Mouse (Mus musculus) CH12.LX (cell line): ENCODE measurements around the gene Atf4. TPM values are rescaled to one million over a fixed set of nuclear protein-coding genes. Genes with fewer than 3 reads are reported as not detected.

ENCODE experiments used
- DNase-seq: peaks from one replicate; pipeline ENCODE4 v3.0.0-alpha.2; 2013; ENCODE audit errors: extremely low read depth
- H3K27ac ChIP-seq: 2 replicates; pipeline ENCODE4 v1.5.1; 2012; ENCODE audit warnings: low read depth, mild to moderate bottlenecking, control low read depth, moderate library complexity; ENCODE audit not compliant: insufficient read depth
- H3K27me3 ChIP-seq: replicated peaks from 2 replicates; pipeline ENCODE3; 2012; ENCODE audit warnings: inconsistent platforms
- H3K36me3 ChIP-seq, 2 experiments: replicated peaks in 1 of 2; 2 replicates each; pipeline versions ENCODE3 to v1.6.1; 2012; ENCODE audit warnings: inconsistent platforms in 1 of 2, low read length in 1 of 2, mild to moderate bottlenecking in 1 of 2, mixed read lengths in 1 of 2, moderate library complexity in 1 of 2; ENCODE audit not compliant: control insufficient read depth in 1 of 2, insufficient read depth in 1 of 2
- H3K4me1 ChIP-seq, 2 experiments: 2 replicates each; pipeline ENCODE4 v1.6.1; 2012; ENCODE audit warnings: inconsistent platforms in 1 of 2, moderate library complexity in 1 of 2; ENCODE audit not compliant: insufficient read depth in 2 of 2, control insufficient read depth in 1 of 2
- H3K4me2 ChIP-seq: 2 replicates; pipeline ENCODE4 v1.6.1; 2012; ENCODE audit warnings: low read depth, mild to moderate bottlenecking, control low read depth; ENCODE audit not compliant: poor library complexity, insufficient read depth, severe bottlenecking
- H3K4me3 ChIP-seq, 3 experiments: fragments of 150-350 bp in 1 of 3; sonication (generic) in 1 of 3; replicated peaks in 1 of 3; 2 replicates each; pipeline versions ENCODE3 to v1.5.1; 2011 to 2012; ENCODE audit warnings: low read depth in 2 of 3, low read length in 2 of 3, mild to moderate bottlenecking in 2 of 3, moderate library complexity in 2 of 3, control low read depth in 1 of 3, improper control_type of control experiment in 1 of 3, inconsistent platforms in 1 of 3, mixed read lengths in 1 of 3; ENCODE audit not compliant: poor library complexity in 1 of 3
- H3K79me2 ChIP-seq: replicated peaks from 2 replicates; pipeline ENCODE4 v1.6.1; 2012; ENCODE audit warnings: mild to moderate bottlenecking, moderate library complexity; ENCODE audit not compliant: control insufficient read depth, poor library complexity, insufficient read depth, severe bottlenecking; ENCODE audit errors: extremely low read depth
- H3K9ac ChIP-seq: 2 replicates; pipeline ENCODE4 v1.6.1; 2012; ENCODE audit warnings: low read depth, mild to moderate bottlenecking, control low read depth, moderate library complexity; ENCODE audit not compliant: insufficient read depth
- H3K9me3 ChIP-seq: replicated peaks from 2 replicates; pipeline ENCODE3; 2012; ENCODE audit warnings: low read length, inconsistent platforms, mixed read lengths
- CHD1 ChIP-seq: IDR thresholded peaks from 2 replicates; pipeline ENCODE4 v1.6.1; 2012; ENCODE audit warnings: low read depth, low read length, improper control_type of control experiment, inconsistent platforms
- CHD2 ChIP-seq: IDR thresholded peaks from 2 replicates; pipeline ENCODE4 v1.6.1; 2011; ENCODE audit warnings: low read length, improper control_type of control experiment
- CTCF ChIP-seq, 2 experiments: IDR thresholded peaks in 1 of 2; conservative IDR thresholded peaks in 1 of 2; 2 replicates each; pipeline ENCODE4 v1.5.1; 2011 to 2012; ENCODE audit warnings: low read depth in 2 of 2, low read length in 2 of 2, improper control_type of control experiment in 1 of 2, inconsistent platforms in 1 of 2, mild to moderate bottlenecking in 1 of 2, moderate library complexity in 1 of 2
- E2F4 ChIP-seq: IDR thresholded peaks from 2 replicates; pipeline ENCODE4 v1.6.1; 2011; ENCODE audit warnings: low read depth, low read length, improper control_type of control experiment; ENCODE audit not compliant: insufficient replicate concordance
- ELF1 ChIP-seq: IDR thresholded peaks from 2 replicates; pipeline ENCODE4 v1.6.1; 2014; ENCODE audit warnings: low read depth, mild to moderate bottlenecking, inconsistent platforms, low read length, improper control_type of control experiment
- GABPA ChIP-seq: IDR thresholded peaks from 2 replicates; pipeline ENCODE4 v1.6.1; 2012; ENCODE audit warnings: low read depth, low read length, improper control_type of control experiment, inconsistent platforms; ENCODE audit not compliant: insufficient replicate concordance
- HCFC1 ChIP-seq: IDR thresholded peaks from 2 replicates; pipeline ENCODE4 v1.6.1; 2012; ENCODE audit warnings: low read depth, mild to moderate bottlenecking, inconsistent platforms, low read length, improper control_type of control experiment
- IRF4 ChIP-seq: IDR thresholded peaks from 2 replicates; pipeline ENCODE4 v1.6.1; 2014; ENCODE audit warnings: low read depth, mild to moderate bottlenecking, inconsistent platforms, low read length, improper control_type of control experiment
- JUND ChIP-seq: conservative IDR thresholded peaks from 2 replicates; pipeline ENCODE4 v1.6.1; 2011; ENCODE audit warnings: low read depth, low read length, improper control_type of control experiment
- KAT2A ChIP-seq: IDR thresholded peaks from 2 replicates; pipeline ENCODE4 v1.6.1; 2012; ENCODE audit warnings: low read length, improper control_type of control experiment, inconsistent platforms; ENCODE audit not compliant: insufficient replicate concordance
- MAZ ChIP-seq: IDR thresholded peaks from 2 replicates; pipeline ENCODE4 v1.6.1; 2012; ENCODE audit warnings: low read depth, mild to moderate bottlenecking, inconsistent platforms, low read length, improper control_type of control experiment, moderate library complexity
- MYC ChIP-seq: IDR thresholded peaks from 2 replicates; pipeline ENCODE4 v1.6.1; 2011; ENCODE audit warnings: low read depth, mild to moderate bottlenecking, improper control_type of control experiment, low read length
- NELFE ChIP-seq: IDR thresholded peaks from 2 replicates; pipeline ENCODE4 v1.6.1; 2011; ENCODE audit warnings: low read depth, low read length, improper control_type of control experiment
- PAX5 ChIP-seq: IDR thresholded peaks from 2 replicates; pipeline ENCODE4 v1.6.1; 2012; ENCODE audit warnings: low read length, inconsistent platforms, mixed read lengths
- POLR2AphosphoS2 ChIP-seq: IDR thresholded peaks from 2 replicates; pipeline ENCODE4 v1.6.1; 2011; ENCODE audit warnings: low read depth, low read length, improper control_type of control experiment
- RAD21 ChIP-seq: IDR thresholded peaks from 2 replicates; pipeline ENCODE4 v1.6.1; 2011; ENCODE audit warnings: low read depth, mild to moderate bottlenecking, low read length, improper control_type of control experiment, moderate library complexity
- RCOR1 ChIP-seq: conservative IDR thresholded peaks from 2 replicates; pipeline ENCODE4 v1.6.1; 2012; ENCODE audit warnings: low read depth, mild to moderate bottlenecking, inconsistent platforms, low read length, improper control_type of control experiment
- SIN3A ChIP-seq: IDR thresholded peaks from 2 replicates; pipeline ENCODE4 v1.6.1; 2012; ENCODE audit warnings: low read length, improper control_type of control experiment, inconsistent platforms
- SMC3 ChIP-seq: IDR thresholded peaks from 2 replicates; pipeline ENCODE4 v1.6.1; 2011; ENCODE audit warnings: low read depth, low read length, improper control_type of control experiment
- TCF12 ChIP-seq: IDR thresholded peaks from 2 replicates; pipeline ENCODE4 v1.6.1; 2014; ENCODE audit warnings: low read depth, mild to moderate bottlenecking, inconsistent platforms, low read length, improper control_type of control experiment
- UBTF ChIP-seq: IDR thresholded peaks from 2 replicates; pipeline ENCODE4 v1.6.1; 2012; ENCODE audit warnings: low read depth, mild to moderate bottlenecking, inconsistent platforms, low read length, improper control_type of control experiment, moderate library complexity
- USF1 ChIP-seq: IDR thresholded peaks from 2 replicates; pipeline ENCODE4 v1.6.1; 2014; ENCODE audit warnings: low read depth, mild to moderate bottlenecking, inconsistent platforms, low read length, improper control_type of control experiment
- USF2 ChIP-seq: conservative IDR thresholded peaks from 2 replicates; pipeline ENCODE4 v1.6.1; 2011; ENCODE audit warnings: low read depth, low read length, improper control_type of control experiment
- ZC3H11A ChIP-seq: IDR thresholded peaks from 2 replicates; pipeline ENCODE4 v1.6.1; 2012; ENCODE audit warnings: low read depth, mild to moderate bottlenecking, inconsistent platforms, low read length, improper control_type of control experiment
- ZKSCAN1 ChIP-seq: IDR thresholded peaks from 2 replicates; pipeline ENCODE4 v1.6.1; 2012; ENCODE audit warnings: low read depth, inconsistent platforms, low read length, improper control_type of control experiment, borderline replicate concordance
- dilution Hi-C: fragments of 300-500 bp; cut with MboI; formaldehyde crosslinking; loops from 2 replicates; pipeline ENCODE4 v1.14.3; 2020; ENCODE audit warnings: low sequenced_read_pairs; ENCODE audit not compliant: extremely low pct_unique_long_range_greater_than_20kb, extremely low pct_ligation_motif_present
- in situ Hi-C: fragments of 300-500 bp; cut with MboI; formaldehyde crosslinking; loops from 3 replicates; pipeline ENCODE4 v1.14.3; 2019; ENCODE audit warnings: low sequenced_read_pairs, low pct_ligation_motif_present, low pct_unique_long_range_greater_than_20kb, mixed read lengths
- polyA plus RNA-seq: library from polyadenylated mRNA; unstranded; fragments of >175 nt; gene quantifications from 2 replicates; pipeline ENCODE4 v1.2.1, GENCODE M21; 2012; ENCODE audit warnings: low read depth; ENCODE audit not compliant: insufficient read length
- total RNA-seq, 2 experiments: library from RNA; depleted of rRNA; stranded (reverse); fragments of 300-350 nt in 1 of 2; fragments of >200 nt in 1 of 2; gene quantifications; 2 replicates each; pipeline ENCODE4 v1.2.3; 2012 to 2014

The Atf4 gene
- total and polyA plus RNA-seq, 3 experiments: 357 to 819 (median 486) TPM

DNA sequence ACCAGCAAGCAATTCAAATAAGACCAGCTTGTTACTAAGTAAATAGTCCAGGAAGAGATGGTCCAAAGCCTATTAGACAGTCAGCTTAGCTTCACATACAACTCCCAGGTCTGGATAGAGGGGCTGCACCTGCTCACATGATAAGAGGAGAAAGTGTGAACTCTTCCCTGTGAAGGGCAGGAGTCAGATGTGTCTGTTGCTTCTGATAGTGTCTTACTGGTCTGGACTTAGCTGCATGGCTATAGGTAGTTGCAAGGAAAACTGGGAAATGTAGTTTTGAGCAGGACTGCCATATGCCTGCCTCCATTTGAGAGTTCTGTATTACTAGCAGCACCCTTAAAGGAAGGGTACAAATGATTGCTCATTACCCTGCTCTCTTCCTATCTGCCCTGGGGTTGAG, 41.3 kb upstream of the Atf4 start:
- Histone ChIP-seq H3K9ac (no peak overlapping the region), H3K79me2 (no peaks in the 10 kb centered on the region), H3K27me3 (peaks cover 32% of the 10 kb centered on the region), H3K9me3 (no peaks in the 10 kb centered on the region), H3K4me2 (no peak overlapping the region), H3K4me1 (peaks cover 6 to 22% of the 10 kb centered on the region in 2 experiments), H3K27ac (no peak overlapping the region), H3K36me3 (peaks cover 0 to 1% of the 10 kb centered on the region in 2 experiments), H3K4me3 (no peak overlapping the region)
- in situ Hi-C loops: no loop called here
- DNase-seq: no peak
- no peak for TF ChIP-seq RCOR1
- no peak for TF ChIP-seq ZC3H11A
- no peak for TF ChIP-seq MAZ
- no peak for TF ChIP-seq E2F4
- TF ChIP-seq IRF4: no peak
- no peak for TF ChIP-seq TCF12
- TF ChIP-seq USF1: no peak
- no peak for TF ChIP-seq RAD21
- no peak for TF ChIP-seq POLR2AphosphoS2
- TF ChIP-seq MYC: no peak
- TF ChIP-seq PAX5: no peak
- dilution Hi-C loops: no loop called here

DNA sequence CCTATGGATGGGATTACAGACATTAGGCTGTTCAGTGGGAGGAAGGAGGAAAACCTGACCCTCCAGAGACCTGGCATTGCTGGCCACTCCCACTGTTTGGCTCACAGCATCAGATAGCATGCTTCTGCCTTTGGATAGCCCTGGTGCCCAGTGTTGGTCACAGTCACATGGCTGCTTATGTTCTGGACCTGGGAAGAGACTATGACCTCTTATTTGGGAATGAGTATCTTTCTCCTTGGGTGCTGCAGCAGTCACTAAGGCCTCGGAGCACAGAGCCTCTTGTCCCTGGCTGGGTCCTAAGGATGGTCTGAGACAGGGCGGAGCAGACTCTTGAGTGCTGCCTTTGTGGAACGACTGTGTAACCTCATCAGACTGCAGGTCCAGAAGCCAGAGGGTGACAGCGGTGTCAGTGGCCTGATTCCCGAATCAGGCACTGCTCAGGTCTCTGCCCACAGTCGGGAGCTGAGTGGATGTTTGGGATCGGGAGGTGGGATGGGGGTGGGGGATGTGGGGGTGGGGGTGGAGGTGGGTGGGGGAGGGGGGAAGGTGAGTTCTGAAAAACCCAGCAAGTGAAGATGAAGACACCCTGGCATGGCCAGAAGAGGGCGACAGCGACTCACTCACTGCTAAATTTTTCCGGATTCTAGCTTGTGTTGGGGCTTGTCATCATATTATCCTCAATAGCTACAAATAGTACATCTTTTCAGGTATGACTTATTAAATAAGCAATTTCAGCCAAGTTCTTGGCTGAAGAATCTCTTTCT, 39.1 kb upstream of the Atf4 start:
- dilution Hi-C loops: no loop called here

More for the DNA sequence above, 39.1 kb upstream of the Atf4 start:
- H3K4me3 ChIP-seq: no peak overlapping the region
- TF ChIP-seq SIN3A (no peak), CHD2 (peak; percentile 34), ZC3H11A (peak; percentile 31), MYC (0 out of 2 replicates have a peak, but pooled peaks have one; percentile 48), GABPA (no peak), KAT2A (no peak), ELF1 (0 out of 2 replicates have a peak, but pooled peaks have one; percentile 11), USF1 (no peak), ZKSCAN1 (no peak), JUND (no peak), NELFE (no peak; the same call in 1 of the 2 replicates), MAZ (peak; percentile 56; the same call in 1 of the 2 replicates), HCFC1 (no peak), RAD21 (peak; percentile 79), CHD1 (no peak), CTCF (conservative IDR thresholded peaks at IDR 0.05 in 1 of 2, IDR thresholded peaks at IDR 0.05 in 1 of 2; ENCODE audit: low read depth in 2 of 2, low read length in 2 of 2) (peak; percentile 47 to 82), UBTF (no peak), USF2 (no peak), E2F4 (no peak), PAX5 (no peak), SMC3 (peak; percentile 80)
- TF ChIP-seq, all 38 proteins: peak for 8
- H3K27ac ChIP-seq: no peak overlapping the region
- in situ Hi-C loops: loop anchor here (5.0 kb wide), 1 partner anchor 41 kb away; the partner anchor contains the start of gene Atf4
- no peaks in the 10 kb centered on the region for H3K79me2 ChIP-seq
- no peak overlapping the region for H3K9ac ChIP-seq
- peaks cover 10 to 34% of the 10 kb centered on the region in 2 experiments for H3K4me1 ChIP-seq
- H3K27me3 ChIP-seq: peaks cover 27% of the 10 kb centered on the region
- peak; percentile 53 for DNase-seq
- no peak overlapping the region for H3K4me2 ChIP-seq
- H3K9me3 ChIP-seq: no peaks in the 10 kb centered on the region
- peaks cover 0 to 1% of the 10 kb centered on the region in 2 experiments for H3K36me3 ChIP-seq
